Mouse (Mus musculus): ENCODE measurements around the gene Slc25a51.
A peak's percentile ranks its signal among the peaks of the same experiment; 100 is the strongest.

Gene Slc25a51

GRCm38 (mm10) chr4:45423406-45423805 lies 14.8 kb upstream of the Slc25a51 start:
- DNase-seq, result no peak

- DNase-seq, result no peak
These were observed 14.1 kb upstream of the Slc25a51 start for GRCm38 (mm10) chr4:45422640-45423039.

- no peak for DNase-seq
These were observed 13.1 kb upstream of the Slc25a51 start for GRCm38 (mm10) chr4:45421519-45422260.

GRCm38 (mm10) chr4:45420733-45421132 lies 12.2 kb upstream of the Slc25a51 start:
- DNase-seq, result no peak

GRCm38 (mm10) chr4:45419051-45419450 lies 10.5 kb upstream of the Slc25a51 start:
- DNase-seq, result no peak

- peak; percentile 15 for DNase-seq
These were observed 9.8 kb upstream of the Slc25a51 start for GRCm38 (mm10) chr4:45418229-45418950.

GRCm38 (mm10) chr4:45416314-45416713 lies 7.7 kb upstream of the Slc25a51 start:
- DNase-seq, result no peak

GRCm38 (mm10) chr4:45413674-45414338 lies 5.2 kb upstream of the Slc25a51 start:
- no peak for DNase-seq

GRCm38 (mm10) chr4:45412433-45413192 lies 4.0 kb upstream of the Slc25a51 start:
- no peak for DNase-seq

GRCm38 (mm10) chr4:45411181-45411790 lies 2.7 kb upstream of the Slc25a51 start:
- no peak for DNase-seq

- peak; percentile 64 for DNase-seq
These were observed 704 bp upstream of the Slc25a51 start for GRCm38 (mm10) chr4:45409270-45409669.

GRCm38 (mm10) chr4:45407703-45408334 lies 747 bp downstream of the Slc25a51 start:
- peak; percentile 43 for DNase-seq

- no peak for DNase-seq
These were observed 1.4 kb downstream of the Slc25a51 start for GRCm38 (mm10) chr4:45407001-45407702.

- DNase-seq, result no peak
These were observed 2.2 kb downstream of the Slc25a51 start for GRCm38 (mm10) chr4:45406397-45406796.

- no peak for DNase-seq
These were observed 3.3 kb downstream of the Slc25a51 start for GRCm38 (mm10) chr4:45405315-45405714.

GRCm38 (mm10) chr4:45404086-45404485 lies 4.5 kb downstream of the Slc25a51 start:
- DNase-seq, result no peak

- DNase-seq, result no peak
These were observed 5.1 kb downstream of the Slc25a51 start for GRCm38 (mm10) chr4:45403499-45403878.

- DNase-seq, result no peak
These were observed 5.6 kb downstream of the Slc25a51 start for GRCm38 (mm10) chr4:45402878-45403498.

- DNase-seq, result no peak
These were observed 6.3 kb downstream of the Slc25a51 start for GRCm38 (mm10) chr4:45402281-45402680.

GRCm38 (mm10) chr4:45399421-45400210 lies 8.9 kb downstream of the Slc25a51 start:
- no peak for DNase-seq

All from cerebellum, adult 11-12 months (tissue).